Comparison of ENCODE assay signal across 8 mouse cellular contexts in genomic region chr16:94370173-94370914, GRCm38 (mm10). TPM values are rescaled to one million over a fixed set of nuclear protein-coding genes. Genes with fewer than 3 reads are reported as not detected.
A peak's percentile ranks its signal among the peaks of the same experiment; 100 is the strongest.
DNase-seq lines count a peak whose midpoint lies in the region; ATAC-seq lines count a peak whose summit lies in the region.

Gene Ttc3 (plus strand): TSS chr16:94370618.

- H3K36me3 ChIP-seq in hindbrain, embryonic 15.5 days = no peaks in the 10 kb centered on the region

- peak within 1 kb of the TSS; percentile 100 for H3K27ac ChIP-seq in hindbrain, embryonic 15.5 days (replicated peaks)

- peak within 1 kb of the TSS; percentile 56 for H3K4me2 ChIP-seq in hindbrain, embryonic 15.5 days

- H3K27me3 ChIP-seq in hindbrain, embryonic 15.5 days = no peaks in the 10 kb centered on the region

- peaks cover 45% of the 10 kb centered on the region for H3K4me1 ChIP-seq in hindbrain, embryonic 15.5 days (replicated peaks)

- peak; percentile 84 for ATAC-seq in hindbrain, embryonic 15.5 days (ENCODE audit: low FRiP score, low read depth)

- no peaks in the 10 kb centered on the region for H3K9me3 ChIP-seq in hindbrain, embryonic 15.5 days

- H3K4me3 ChIP-seq in hindbrain, embryonic 15.5 days = peak within 1 kb of the TSS; percentile 60

- H3K9ac ChIP-seq in hindbrain, embryonic 15.5 days = peak within 1 kb of the TSS; percentile 83

- WGBS in hindbrain, embryonic 15.5 days = under 1% methylated on average over 79 of the region's 79 CpGs

- DNase-seq in R1 (ENCODE audit: low read depth, low spot score) = peak; percentile 95
- peak; percentile 99 for DNase-seq in cerebellum, postnatal 25 days
- DNase-seq in frontal cortex, postnatal 36 days (ENCODE audit: low spot score in 2 of 2) = peak; percentile 95 to 96
- DNase-seq in left cerebral cortex, adult 11 months (ENCODE audit: low spot score) = peak; percentile 88
- DNase-seq in lung, postnatal 4 days = peak; percentile 95 to 98
- DNase-seq in retina, postnatal 7 days (ENCODE audit: low read depth, low spot score) = peak; percentile 95
- DNase-seq in urinary bladder, adult 2 months (ENCODE audit: low spot score) = peak; percentile 86

RNA-seq across cellular contexts. Expression of gene Ttc3, which starts in this region (rescaled TPM):
- 845 and 859 TPM in 2 replicates for polyA plus RNA-seq in hindbrain, embryonic 15.5 days (2015; fragmentation: Nextera tagmentation; extraction: Ambion mirVana)
- polyA plus RNA-seq in urinary bladder, adult 2 months (2012; rRNA removed) = 39.1 and 45.7 TPM in 2 replicates

Comparison
In these comparisons a context has a peak if more than half of its experiments do, and no peak if none do; other contexts are left out.
1. Peak in every context shown above with its lines: DNase-seq, ATAC-seq, H3K4me3 ChIP-seq and H3K27ac ChIP-seq.
2. RNA of gene Ttc3 (polyA plus RNA-seq): 845 to 859 TPM in hindbrain, embryonic 15.5 days; 39.1 to 45.7 TPM in urinary bladder, adult 2 months; every median in the first group is over 10 times any median in the second.